Mouse (Mus musculus) central nervous system, embryonic 14 days (tissue): Measurements from ENCODE around the gene Hcn1. TPM values are rescaled to one million over a fixed set of nuclear protein-coding genes. Genes with fewer than 3 reads are reported as not detected.

Experiments
- polyA plus RNA-seq: library from polyadenylated mRNA; depleted of rRNA; stranded (reverse); fragments of >200 nt; gene quantifications from 2 replicates; pipeline ENCODE4 v1.2.3, GENCODE M21; 2012; rRNA removed

Gene Hcn1
- 0.57 and 0.79 TPM in 2 replicates for polyA plus RNA-seq

DNA sequence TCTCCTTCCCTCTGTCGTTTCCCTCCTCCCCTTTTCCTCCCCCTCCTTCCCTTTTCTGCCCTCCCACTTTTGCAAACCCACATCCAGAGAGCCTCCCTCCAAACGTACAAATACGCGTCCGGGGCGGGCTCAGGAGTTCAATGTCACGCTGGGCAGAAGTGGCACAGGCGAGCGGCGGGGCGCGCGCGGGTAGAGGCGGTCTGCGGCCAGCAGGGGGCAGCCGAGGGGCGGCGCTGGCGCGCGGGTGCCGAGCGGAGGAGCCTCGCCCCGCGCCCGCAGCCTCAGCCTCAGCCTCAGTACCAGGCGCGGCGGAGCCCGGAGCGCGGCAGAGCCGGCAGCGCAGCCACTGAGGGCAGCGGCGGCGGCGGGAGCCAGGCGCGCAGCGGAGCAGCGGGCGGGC, at the start of gene Hcn1:
Gene Hcn1 (plus strand): TSS at position 140 of the 400 bp plus-strand sequence.

